Comparison of ENCODE assay signal across 19 mouse cellular contexts in genomic region chr13:92793636-92794035, GRCm38 (mm10). TPM values are rescaled to one million over a fixed set of nuclear protein-coding genes. Genes with fewer than 3 reads are reported as not detected.
DNase-seq lines count a peak whose midpoint lies in the region; ATAC-seq and TF ChIP-seq lines count a peak whose summit lies in the region.
"Had no signal": no experiment of that assay in that cellular context is flagged by ENCODE, and none has a peak within 500 bp of the region (broad histone marks: within the 10 kb centered on the region; RNA-seq: fewer than 3 reads in every experiment).

No protein-coding gene starts in this region.

- no peak for TF ChIP-seq POLR2A in kidney, adult 2 months (IDR thresholded peaks at IDR 0.05; ENCODE audit: low read depth, low read length)

- 0 out of 4 replicates have a peak overlapping the region, but pooled peaks of 1 of the 2 experiments have one; percentile 42 for H3K27ac ChIP-seq in heart, embryonic 14.5 days (replicated peaks in 1 of 2; ENCODE audit: control insufficient read depth in 1 of 2, insufficient read depth in 1 of 2, low read depth in 2 of 2, low read length in 2 of 2)
- no peak overlapping the region for H3K27ac ChIP-seq in kidney, adult 2 months (ENCODE audit: insufficient read depth, low read depth, low read length)
- no peak overlapping the region for H3K27ac ChIP-seq in kidney, embryonic 16.5 days (ENCODE audit: low read length)
- H3K27ac ChIP-seq in embryonic facial prominence, embryonic 12.5 days, result no peak overlapping the region
- H3K27ac ChIP-seq: forebrain, embryonic 13.5 days; hindbrain, embryonic 13.5 days; kidney, postnatal 0 days; liver, embryonic 12.5 days; neural tube, embryonic 12.5 days had no signal

- intact Hi-C loops in heart, postnatal 14 days (cut with DNase I), result no loop called here

- H3K4me1 ChIP-seq in heart, embryonic 14.5 days (ENCODE audit: control insufficient read depth in 2 of 2, insufficient read depth in 2 of 2, low read length in 2 of 2), result peaks cover 0 to 2% of the 10 kb centered on the region in 2 experiments; a peak in 2 of 4 replicates
- H3K4me1 ChIP-seq in kidney, adult 2 months (ENCODE audit: control insufficient read depth, insufficient read depth, low read length), result no peaks in the 10 kb centered on the region
- peaks cover 7% of the 10 kb centered on the region for H3K4me1 ChIP-seq in kidney, embryonic 16.5 days (ENCODE audit: insufficient read depth, low read length)
- peaks cover 3% of the 10 kb centered on the region; the same call in 1 of the 2 replicates for H3K4me1 ChIP-seq in embryonic facial prominence, embryonic 12.5 days
- H3K4me1 ChIP-seq: liver, embryonic 12.5 days had no signal

- H3K9ac ChIP-seq in heart, embryonic 14.5 days (ENCODE audit: low read length), result peak overlapping the region; percentile 75
- H3K9ac ChIP-seq in kidney, embryonic 16.5 days (replicated peaks; ENCODE audit: low read length), result no peak overlapping the region
- no peak overlapping the region for H3K9ac ChIP-seq in embryonic facial prominence, embryonic 12.5 days
- H3K9ac ChIP-seq: forebrain, embryonic 13.5 days; liver, embryonic 12.5 days had no signal

- H3K4me3 ChIP-seq in heart, embryonic 14.5 days (ENCODE audit: control insufficient read depth in 1 of 2, insufficient read depth in 1 of 2, low read depth in 1 of 2, low read length in 2 of 2), result peak overlapping the region; percentile 3 to 54; a peak in 3 of 4 replicates
- H3K4me3 ChIP-seq in kidney, adult 2 months (ENCODE audit: insufficient read depth, low read depth, low read length), result no peak overlapping the region
- H3K4me3 ChIP-seq in kidney, embryonic 16.5 days (ENCODE audit: low read length), result no peak overlapping the region
- no peak overlapping the region for H3K4me3 ChIP-seq in embryonic facial prominence, embryonic 12.5 days
- H3K4me3 ChIP-seq: liver, embryonic 12.5 days had no signal

- peaks cover 13% of the 10 kb centered on the region; the same call in 1 of the 2 replicates for H3K27me3 ChIP-seq in heart, embryonic 14.5 days (ENCODE audit: control insufficient read depth, insufficient read depth, low read length)
- peaks cover 5% of the 10 kb centered on the region; the same call in 1 of the 2 replicates for H3K27me3 ChIP-seq in kidney, adult 2 months (replicated peaks; ENCODE audit: control insufficient read depth, insufficient read depth, low read length)
- H3K27me3 ChIP-seq in kidney, embryonic 16.5 days (ENCODE audit: insufficient read depth, low read length), result peaks cover 21% of the 10 kb centered on the region
- H3K27me3 ChIP-seq in embryonic facial prominence, embryonic 12.5 days, result peaks cover 14% of the 10 kb centered on the region

- H3K4me2 ChIP-seq in heart, embryonic 14.5 days (ENCODE audit: low read length), result peak overlapping the region; percentile 81
- no peak overlapping the region for H3K4me2 ChIP-seq in kidney, embryonic 16.5 days (replicated peaks; ENCODE audit: low read depth, low read length)
- H3K4me2 ChIP-seq in embryonic facial prominence, embryonic 12.5 days (replicated peaks), result 0 out of 2 replicates have a peak overlapping the region, but pooled peaks have one; percentile 71

- TF ChIP-seq CTCF in kidney, adult 2 months (conservative IDR thresholded peaks at IDR 0.05; ENCODE audit: insufficient read depth, insufficient read length, low read depth, low read length), result no peak

- peaks cover 3% of the 10 kb centered on the region; the same call in 1 of the 2 replicates for H3K36me3 ChIP-seq in heart, embryonic 14.5 days (ENCODE audit: control insufficient read depth, insufficient read depth, low read length)
- no peaks in the 10 kb centered on the region for H3K36me3 ChIP-seq in kidney, adult 2 months (ENCODE audit: control insufficient read depth, insufficient read depth, low read length)
- H3K36me3 ChIP-seq in kidney, embryonic 16.5 days (ENCODE audit: insufficient read depth, low read length), result no peaks in the 10 kb centered on the region
- no peaks in the 10 kb centered on the region for H3K36me3 ChIP-seq in embryonic facial prominence, embryonic 12.5 days
- H3K36me3 ChIP-seq: hindbrain, embryonic 13.5 days; liver, embryonic 12.5 days; midbrain, embryonic 10.5 days; neural tube, embryonic 12.5 days had no signal

- ATAC-seq in heart, embryonic 14.5 days (ENCODE audit: insufficient number of reproducible peaks, insufficient read depth, low FRiP score, low read depth), result no peak
- ATAC-seq in kidney, embryonic 16.5 days (ENCODE audit: low FRiP score, low TSS enrichment), result no peak
- no peak for ATAC-seq in embryonic facial prominence, embryonic 12.5 days (ENCODE audit: insufficient number of reproducible peaks, insufficient read depth, low FRiP score, low TSS enrichment)
- ATAC-seq: liver, embryonic 12.5 days had no signal

- no peaks in the 10 kb centered on the region for H3K9me3 ChIP-seq in heart, embryonic 14.5 days (ENCODE audit: control insufficient read depth, low read length)
- no peaks in the 10 kb centered on the region for H3K9me3 ChIP-seq in kidney, embryonic 16.5 days (ENCODE audit: low read length)
- no peaks in the 10 kb centered on the region for H3K9me3 ChIP-seq in embryonic facial prominence, embryonic 12.5 days
- H3K9me3 ChIP-seq: forebrain, embryonic 13.5 days; hindbrain, embryonic 13.5 days; liver, embryonic 12.5 days; midbrain, embryonic 10.5 days; neural tube, embryonic 12.5 days had no signal

- DNase-seq in heart, postnatal 14 days, result no peak
- peak; percentile 28 for DNase-seq in kidney, adult 2 months
- peak; percentile 31 to 53 for DNase-seq in kidney, postnatal 36 days
- DNase-seq in urinary bladder, adult 2 months (ENCODE audit: low spot score), result no peak
- DNase-seq: adrenal gland, postnatal 36 days; cerebellum, adult 2 months; lung, embryonic 14.5 days; lung, postnatal 4 days; thymus, adult 2 months had no signal

- WGBS in heart, embryonic 14.5 days, result 67% methylated on average over 8 of the region's 8 CpGs
- WGBS in kidney, adult 2 months, result 46% methylated on average over 8 of the region's 8 CpGs
- 71% methylated on average over 8 of the region's 8 CpGs for WGBS in kidney, embryonic 16.5 days
- 22% methylated on average over 8 of the region's 8 CpGs for WGBS in embryonic facial prominence, embryonic 12.5 days

RNA-seq across cellular contexts. Expression of gene Thbs4, which starts 1.0 kb away (rescaled TPM):
- 36.0 and 36.8 TPM in 2 replicates for polyA plus RNA-seq in heart, embryonic 14.5 days (2014; fragmentation: Nextera tagmentation; extraction: Ambion mirVana)
- total RNA-seq in heart, postnatal 14 days (2021), result 1 to 10 TPM; 4.8 to 5.5 TPM
- 2.8 and 3.1 TPM in 2 replicates for polyA plus RNA-seq in kidney, adult 2 months (2012; rRNA removed)
- 2.1 TPM in 2 replicates for polyA plus RNA-seq in kidney, embryonic 16.5 days (2015; fragmentation: Nextera tagmentation; extraction: Ambion mirVana)
- 13.4 and 14.5 TPM in 2 replicates for polyA plus RNA-seq in embryonic facial prominence, embryonic 12.5 days (2016; fragmentation: Nextera tagmentation; extraction: Ambion mirVana)
- polyA plus RNA-seq in urinary bladder, adult 2 months (2012; rRNA removed), result 0.38 and 0.43 TPM in 2 replicates
- total RNA-seq: monocyte, adult 5-6 weeks had no signal

RNA-seq across cellular contexts. Expression of gene Mtx3, which starts 50.9 kb away (rescaled TPM):
- 4.8 TPM in 2 replicates for polyA plus RNA-seq in heart, embryonic 14.5 days (2014; fragmentation: Nextera tagmentation; extraction: Ambion mirVana)
- 1 to 10 TPM; 8.3 to 9.3 TPM for total RNA-seq in heart, postnatal 14 days (2021)
- 5.0 and 5.4 TPM in 2 replicates for polyA plus RNA-seq in kidney, adult 2 months (2012; rRNA removed)
- polyA plus RNA-seq in kidney, embryonic 16.5 days (2015; fragmentation: Nextera tagmentation; extraction: Ambion mirVana), result 3.4 and 4.2 TPM in 2 replicates
- polyA plus RNA-seq in embryonic facial prominence, embryonic 12.5 days (2016; fragmentation: Nextera tagmentation; extraction: Ambion mirVana), result 5.1 and 5.4 TPM in 2 replicates
- 11.8 and 13.0 TPM in 2 replicates for polyA plus RNA-seq in urinary bladder, adult 2 months (2012; rRNA removed)

Comparison
In these comparisons a context has a peak if more than half of its experiments do, and no peak if none do; other contexts are left out.
1. H3K4me3 ChIP-seq: peak in heart, embryonic 14.5 days (2 of 2); none in kidney, adult 2 months (single experiment), kidney, embryonic 16.5 days (single experiment) and embryonic facial prominence, embryonic 12.5 days (single experiment).
2. DNase-seq: peak in kidney, adult 2 months (single experiment) and kidney, postnatal 36 days (2 of 2); none in heart, postnatal 14 days (0 of 2) and urinary bladder, adult 2 months (single experiment).